Mouse (Mus musculus) bone marrow macrophage, adult 2 months (primary cell): ENCODE measurements around the gene Zfp618. TPM values are rescaled to one million over a fixed set of nuclear protein-coding genes. Genes with fewer than 3 reads are reported as not detected.

Source experiments
- H3K27ac ChIP-seq: 2 replicates; pipeline ENCODE4 v1.5.1; 2012; ENCODE audit warnings: low read depth, low read length; ENCODE audit not compliant: insufficient read depth
- H3K4me1 ChIP-seq: 2 replicates; pipeline ENCODE4 v1.6.1; 2012; ENCODE audit warnings: low read length; ENCODE audit not compliant: control insufficient read depth, insufficient read depth
- H3K4me3 ChIP-seq: 2 replicates; pipeline ENCODE4 v1.5.1; 2012; ENCODE audit warnings: mild to moderate bottlenecking, low read length, moderate library complexity; ENCODE audit not compliant: insufficient read depth
- CTCF ChIP-seq: IDR thresholded peaks from 2 replicates; pipeline ENCODE4 v1.5.1; 2012; ENCODE audit warnings: low read depth, mild to moderate bottlenecking, low read length, moderate library complexity
- POLR2A ChIP-seq: IDR thresholded peaks from 2 replicates; pipeline ENCODE4 v1.6.1; 2012; ENCODE audit warnings: mild to moderate bottlenecking, low read depth, low read length, borderline replicate concordance
- polyA plus RNA-seq: library from polyadenylated mRNA; stranded (reverse); fragments of >200 nt; gene quantifications from 2 replicates; pipeline ENCODE4 v1.2.4, GENCODE M21; 2012; ENCODE audit not compliant: missing spikeins, insufficient read depth, insufficient read length

Zfp618 gene
- polyA plus RNA-seq, 1 experiment, result 0.11 TPM

DNA sequence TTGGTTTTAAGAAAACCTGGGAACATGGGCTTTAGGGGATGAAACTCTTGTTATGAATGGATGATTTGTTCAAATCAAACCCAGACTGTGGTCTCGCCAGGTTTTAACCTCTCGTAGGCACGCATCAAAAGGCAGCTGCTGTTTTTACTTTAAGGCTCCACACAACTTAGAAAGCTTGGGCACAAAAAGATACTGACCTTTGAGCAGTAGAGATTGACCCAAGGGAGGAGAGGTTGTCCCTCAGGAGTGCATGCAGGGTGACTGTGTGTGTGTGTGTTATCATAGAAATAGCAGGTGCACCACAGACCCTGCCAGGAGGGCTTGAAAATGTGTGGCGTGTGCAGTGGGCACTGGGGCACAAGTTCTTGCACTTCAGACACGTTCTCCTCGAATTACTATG lies 95.0 kb downstream of the Zfp618 start:
- Histone ChIP-seq H3K4me3 (no peak overlapping the region), H3K4me1 (peaks cover 4% of the 10 kb centered on the region; the same call in 1 of the 2 replicates), H3K27ac (no peak overlapping the region)
- TF ChIP-seq POLR2A (no peak), CTCF (no peak)

DNA sequence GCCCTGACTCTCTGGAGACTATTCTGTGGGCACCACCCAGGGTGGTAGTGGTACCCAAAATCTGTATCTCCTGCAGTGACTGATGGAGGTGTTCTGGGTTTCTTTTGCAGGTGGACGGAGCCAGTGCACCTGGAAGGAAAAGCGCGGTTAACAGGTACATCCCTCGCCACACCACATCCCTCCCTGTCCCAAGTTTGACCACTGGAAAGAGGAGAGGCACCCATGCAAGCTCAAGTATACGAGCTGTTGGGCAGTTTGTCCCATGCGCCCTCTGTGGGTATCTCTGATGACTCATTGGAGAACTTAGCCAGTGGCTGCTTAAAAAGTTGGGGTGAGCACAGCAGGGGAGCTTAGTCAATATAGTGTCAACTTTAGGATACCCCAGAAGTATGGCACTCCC lies 96.0 kb downstream of the Zfp618 start:
- TF ChIP-seq CTCF (no peak), POLR2A (no peak)
- Histone ChIP-seq H3K4me1 (peaks cover 4% of the 10 kb centered on the region; the same call in 1 of the 2 replicates), H3K27ac (no peak overlapping the region), H3K4me3 (no peak overlapping the region)

DNA sequence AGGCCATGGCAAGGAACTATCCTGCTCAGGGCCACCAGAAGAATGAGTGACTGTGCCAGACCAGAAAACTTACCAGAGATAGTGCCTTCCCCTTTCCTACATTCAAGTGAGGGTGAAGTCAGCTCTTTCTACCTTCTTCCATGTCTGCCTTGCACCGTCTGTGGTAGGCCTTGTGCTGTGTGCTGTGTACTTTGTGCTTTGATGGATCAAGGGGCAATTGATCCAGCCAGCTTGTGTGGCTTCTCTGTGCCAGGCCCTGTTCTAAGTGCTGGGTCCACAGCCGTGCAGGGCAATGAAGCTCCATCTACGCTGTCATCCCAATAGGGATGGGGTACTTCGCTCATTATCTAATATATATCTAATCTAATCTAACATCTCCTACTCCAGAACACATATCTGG lies 98.0 kb downstream of the Zfp618 start:
- Histone ChIP-seq H3K4me1 (no peaks in the 10 kb centered on the region), H3K4me3 (no peak overlapping the region), H3K27ac (no peak overlapping the region)
- TF ChIP-seq CTCF, result no peak

DNA sequence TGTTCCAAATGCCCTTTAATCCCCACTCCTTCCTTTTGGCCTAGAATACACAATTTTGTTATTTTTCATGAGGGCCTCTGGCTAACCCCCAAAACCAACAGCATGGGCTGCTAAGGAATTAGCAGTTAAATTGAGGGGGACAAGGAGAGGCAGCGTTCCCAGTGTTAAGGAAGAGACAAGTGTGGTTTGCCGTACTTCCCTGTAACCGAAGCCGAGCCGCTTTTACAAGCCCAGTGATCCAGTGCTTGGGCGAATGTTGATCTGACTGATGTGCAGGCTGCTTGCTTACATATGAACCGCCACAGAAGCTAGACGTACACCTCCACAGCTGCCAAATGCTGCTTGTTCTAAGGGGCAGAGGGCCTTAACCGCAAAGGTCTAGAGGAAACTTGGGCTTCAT lies 99.5 kb downstream of the Zfp618 start:
- no peak overlapping the region for H3K27ac ChIP-seq
- TF ChIP-seq POLR2A, result no peak
- no peak for TF ChIP-seq CTCF
- no peaks in the 10 kb centered on the region for H3K4me1 ChIP-seq
- no peak overlapping the region for H3K4me3 ChIP-seq

DNA sequence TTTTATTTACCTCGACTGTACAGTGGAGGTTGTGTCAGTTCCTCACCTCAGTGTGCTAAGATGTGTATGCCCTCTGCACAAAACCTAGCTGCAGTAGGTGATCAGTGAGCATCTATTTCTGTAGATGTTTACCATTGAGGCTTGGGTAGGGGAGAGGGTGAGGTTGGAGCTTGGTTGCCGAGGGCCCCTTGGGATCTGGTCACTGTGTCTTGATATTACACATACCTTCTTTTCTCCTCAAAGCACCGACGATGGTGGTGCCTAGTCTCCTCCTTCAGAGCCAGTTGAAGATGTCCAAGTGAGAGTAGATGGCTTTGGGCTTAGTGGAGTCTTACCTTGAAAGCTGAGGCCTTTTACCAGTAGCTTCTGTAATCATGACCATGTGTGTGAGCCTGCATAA lies 101.4 kb downstream of the Zfp618 start:
- no peak overlapping the region for H3K4me3 ChIP-seq
- no peak overlapping the region for H3K27ac ChIP-seq
- no peak for TF ChIP-seq POLR2A
- TF ChIP-seq CTCF, result no peak
- H3K4me1 ChIP-seq, result no peaks in the 10 kb centered on the region

- H3K4me1 ChIP-seq, result no peaks in the 10 kb centered on the region
- TF ChIP-seq POLR2A (no peak), CTCF (no peak)
- no peak overlapping the region for H3K4me3 ChIP-seq
- no peak overlapping the region for H3K27ac ChIP-seq
Observed at GRCm38 (mm10) chr4:63067822-63068221, 102.4 kb downstream of the Zfp618 start.

DNA sequence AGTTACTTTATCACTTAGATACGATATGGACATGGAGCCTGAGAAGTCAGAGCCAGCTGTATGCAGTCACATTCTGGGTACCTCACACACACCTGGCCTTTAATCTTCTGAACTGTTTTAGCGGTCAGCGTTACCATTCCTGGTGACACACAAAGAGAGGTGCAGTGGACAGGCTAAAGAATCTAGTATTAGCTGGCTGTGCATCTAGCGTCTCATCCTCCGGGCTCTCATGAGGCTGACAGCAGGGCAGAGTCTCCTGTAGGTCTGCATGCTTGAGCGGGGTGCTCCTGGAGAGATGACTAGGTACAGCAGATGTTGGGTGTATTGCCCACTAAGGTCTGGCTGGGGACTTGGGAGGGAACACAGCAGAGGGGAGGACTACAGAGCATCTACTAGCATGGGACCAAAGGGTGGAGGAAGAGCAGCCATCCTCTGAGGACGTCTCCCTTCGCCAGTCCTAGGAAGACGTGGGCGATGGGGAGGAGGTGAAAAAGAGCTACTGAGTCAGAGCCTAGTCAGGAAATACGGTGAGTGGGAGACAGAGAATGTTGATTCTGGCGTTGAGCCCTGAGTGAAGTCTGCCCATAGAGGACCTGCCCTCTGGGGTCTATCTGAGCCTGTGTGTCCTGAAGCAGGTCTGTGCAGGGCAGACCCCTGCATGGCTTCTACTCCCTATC lies 103.3 kb downstream of the Zfp618 start:
- H3K4me1 ChIP-seq, result no peaks in the 10 kb centered on the region
- H3K4me3 ChIP-seq, result no peak overlapping the region
- H3K27ac ChIP-seq, result no peak overlapping the region
- no peak for TF ChIP-seq CTCF
- no peak for TF ChIP-seq POLR2A

- H3K27ac ChIP-seq, result no peak overlapping the region
- no peak overlapping the region for H3K4me3 ChIP-seq
- TF ChIP-seq POLR2A (no peak), CTCF (no peak)
- no peaks in the 10 kb centered on the region for H3K4me1 ChIP-seq
Observed at GRCm38 (mm10) chr4:63071413-63072260, 106.3 kb downstream of the Zfp618 start.

DNA sequence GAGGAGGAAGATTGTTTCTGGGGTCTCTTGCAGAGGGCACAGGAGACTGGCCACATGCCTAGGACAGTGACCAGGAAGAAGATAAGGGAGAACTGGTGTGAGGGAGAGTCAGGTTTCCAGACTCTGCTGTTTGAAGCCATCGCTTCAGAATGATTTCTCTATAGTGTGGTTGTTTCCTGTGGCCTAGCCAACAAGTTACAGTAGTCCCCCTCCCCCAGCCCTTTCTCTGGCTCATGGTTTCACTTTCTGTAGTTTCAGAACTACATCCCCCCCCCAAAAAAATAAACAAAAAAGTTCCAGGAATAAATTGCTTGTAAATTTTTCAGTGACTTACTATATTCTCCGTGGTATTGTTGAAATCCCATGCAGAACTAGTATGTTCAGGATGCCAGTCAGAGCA lies 107.8 kb downstream of the Zfp618 start:
- no peak for TF ChIP-seq CTCF
- no peak for TF ChIP-seq POLR2A
- H3K4me1 ChIP-seq, result no peaks in the 10 kb centered on the region
- no peak overlapping the region for H3K27ac ChIP-seq
- H3K4me3 ChIP-seq, result no peak overlapping the region

DNA sequence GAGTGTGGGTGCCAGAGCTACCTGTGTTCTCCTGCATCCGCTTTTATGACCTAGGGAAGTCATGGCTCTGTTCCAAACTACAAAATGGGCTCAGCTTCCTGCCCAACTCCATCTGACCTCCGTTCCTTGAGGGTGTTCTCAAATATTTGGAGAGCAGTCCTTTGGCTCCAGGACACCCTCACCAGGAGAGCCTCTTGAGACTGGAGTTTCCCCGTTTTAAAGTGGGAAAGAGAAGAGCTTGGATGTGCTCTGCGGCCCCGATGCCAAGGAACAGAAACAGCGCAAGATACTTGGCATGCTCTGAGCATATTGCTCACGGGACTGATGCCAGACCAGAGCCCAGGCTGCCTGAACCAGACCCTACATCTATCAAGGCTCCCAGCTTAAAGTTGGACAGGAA lies 113.8 kb downstream of the Zfp618 start:
- Histone ChIP-seq H3K27ac (no peak overlapping the region), H3K4me1 (no peaks in the 10 kb centered on the region), H3K4me3 (no peak overlapping the region)
- TF ChIP-seq POLR2A (no peak), CTCF (no peak)
